Mouse (Mus musculus) heart, embryonic 13.5 days (tissue): ENCODE measurements around the gene Gm49403. TPM values are rescaled to one million over a fixed set of nuclear protein-coding genes. Genes with fewer than 3 reads are reported as not detected.

Experiments
- ATAC-seq: fragments of 200-750 bp; cut with Nextera tagmentation; 2 replicates; pipeline ENCODE4 v1.8.0; 2017; ENCODE audit warnings: moderate TSS enrichment; ENCODE audit not compliant: insufficient number of reproducible peaks, low FRiP score, low TSS enrichment; ENCODE audit errors: extremely low read depth
- H3K27ac ChIP-seq: fragments of 300-500 bp; sonication (generic); replicated peaks from 2 replicates; pipeline ENCODE4 v1.5.1; 2015; ENCODE audit warnings: moderate library complexity, mild to moderate bottlenecking, inconsistent platforms
- H3K27me3 ChIP-seq: fragments of 300-500 bp; sonication (generic); replicated peaks from 2 replicates; pipeline ENCODE4 v1.6.1; 2015; ENCODE audit warnings: mild to moderate bottlenecking, inconsistent platforms
- H3K36me3 ChIP-seq: fragments of 300-500 bp; sonication (generic); 2 replicates; pipeline ENCODE4 v1.6.1; 2015; ENCODE audit warnings: mild to moderate bottlenecking, inconsistent platforms
- H3K4me1 ChIP-seq: fragments of 300-500 bp; sonication (generic); 2 replicates; pipeline ENCODE4 v1.6.1; 2015; ENCODE audit warnings: inconsistent platforms
- H3K4me2 ChIP-seq: fragments of 300-500 bp; sonication (generic); 2 replicates; pipeline ENCODE4 v1.6.1; 2015; ENCODE audit warnings: inconsistent platforms, mild to moderate bottlenecking, moderate library complexity
- H3K4me3 ChIP-seq: fragments of 300-500 bp; sonication (generic); 2 replicates; pipeline ENCODE4 v1.5.1; 2015; ENCODE audit warnings: moderate library complexity, mild to moderate bottlenecking, inconsistent platforms
- H3K9ac ChIP-seq: fragments of 300-500 bp; sonication (generic); 2 replicates; pipeline ENCODE4 v1.6.1; 2015; ENCODE audit warnings: inconsistent platforms, mild to moderate bottlenecking, moderate library complexity
- H3K9me3 ChIP-seq: fragments of 300-500 bp; sonication (generic); 2 replicates; pipeline ENCODE4 v1.6.1; 2016; ENCODE audit warnings: inconsistent platforms
- WGBS: fragments of 180-500 bp; shearing (Covaris S2); methylation state at CpG from one replicate; pipeline ENCODE4 v1.1.7; 2015; ENCODE audit warnings: mixed read lengths; 5-methylcytosine and 5-hydroxymethylcytosine counted together
- polyA plus RNA-seq: library from polyadenylated mRNA; unstranded; fragments of >200 nt; fragmentation: Nextera tagmentation; extraction: Ambion mirVana; gene quantifications from 2 replicates; pipeline ENCODE4 v1.2.1, GENCODE M21; 2015

Gm49403 gene
- polyA plus RNA-seq, 1 experiment from 2014 or later, result not detected

GRCm38 (mm10) chr19:8920836-8921291 lies 37.1 kb downstream of the Gm49403 start:
- Histone ChIP-seq H3K27me3 (no peaks in the 10 kb centered on the region), H3K4me3 (peak overlapping the region; percentile 72), H3K36me3 (peaks cover 37% of the 10 kb centered on the region), H3K9ac (peak overlapping the region; percentile 91), H3K27ac (peak overlapping the region; percentile 89), H3K4me1 (peaks cover 15% of the 10 kb centered on the region), H3K9me3 (no peaks in the 10 kb centered on the region), H3K4me2 (peak overlapping the region; percentile 91)
- WGBS, result 1% methylated on average over 6 of the region's 6 CpGs
- ATAC-seq, result 0 out of 2 replicates have a peak, but pooled peaks have one; percentile 4

DNA sequence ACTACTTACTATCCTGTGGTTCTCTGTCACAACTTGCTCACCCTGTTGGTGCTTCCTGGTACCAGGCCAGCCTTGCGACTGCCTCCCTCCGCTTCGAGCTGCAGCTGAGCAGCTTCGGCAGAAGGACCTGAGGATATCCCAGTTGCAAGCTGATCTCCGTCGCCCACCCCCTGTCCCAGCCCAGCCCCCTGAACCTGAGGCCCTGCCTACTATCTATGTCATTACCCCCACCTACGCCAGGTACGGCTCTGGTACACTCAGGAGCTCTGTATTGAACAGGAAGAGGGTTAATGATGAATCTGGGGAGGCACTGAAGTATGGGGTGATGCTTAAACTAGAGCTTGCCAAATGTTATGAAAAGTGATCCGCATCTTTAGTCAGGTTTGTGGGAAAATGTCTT lies 38.0 kb downstream of the Gm49403 start:
- Histone ChIP-seq H3K36me3 (peaks cover 37% of the 10 kb centered on the region), H3K9ac (peak overlapping the region; percentile 91), H3K4me2 (peak overlapping the region; percentile 91), H3K27ac (no peak overlapping the region), H3K9me3 (no peaks in the 10 kb centered on the region), H3K27me3 (no peaks in the 10 kb centered on the region), H3K4me3 (peak overlapping the region; percentile 72), H3K4me1 (peaks cover 15% of the 10 kb centered on the region)
- ATAC-seq, result no peak
- 80% methylated on average over 9 of the region's 9 CpGs for WGBS

- ATAC-seq, result no peak
- H3K4me3 ChIP-seq, result no peak overlapping the region
- H3K4me2 ChIP-seq, result no peak overlapping the region
- WGBS, result 87% methylated on average over 2 of the region's 2 CpGs
- no peak overlapping the region for H3K9ac ChIP-seq
- no peaks in the 10 kb centered on the region for H3K27me3 ChIP-seq
- no peak overlapping the region for H3K27ac ChIP-seq
- H3K36me3 ChIP-seq, result peaks cover 50% of the 10 kb centered on the region
- peaks cover 23% of the 10 kb centered on the region for H3K4me1 ChIP-seq
- no peaks in the 10 kb centered on the region for H3K9me3 ChIP-seq
Observed at GRCm38 (mm10) chr19:8926766-8927165, 43.0 kb downstream of the Gm49403 start.

- Histone ChIP-seq H3K4me2 (no peak overlapping the region), H3K27ac (no peak overlapping the region), H3K27me3 (no peaks in the 10 kb centered on the region), H3K4me1 (peaks cover 21% of the 10 kb centered on the region), H3K9me3 (no peaks in the 10 kb centered on the region), H3K36me3 (peaks cover 49% of the 10 kb centered on the region), H3K9ac (no peak overlapping the region), H3K4me3 (no peak overlapping the region)
- no peak for ATAC-seq
- WGBS, result 77% methylated on average over 12 of the region's 12 CpGs
Observed at GRCm38 (mm10) chr19:8927891-8928525, 44.3 kb downstream of the Gm49403 start.

DNA sequence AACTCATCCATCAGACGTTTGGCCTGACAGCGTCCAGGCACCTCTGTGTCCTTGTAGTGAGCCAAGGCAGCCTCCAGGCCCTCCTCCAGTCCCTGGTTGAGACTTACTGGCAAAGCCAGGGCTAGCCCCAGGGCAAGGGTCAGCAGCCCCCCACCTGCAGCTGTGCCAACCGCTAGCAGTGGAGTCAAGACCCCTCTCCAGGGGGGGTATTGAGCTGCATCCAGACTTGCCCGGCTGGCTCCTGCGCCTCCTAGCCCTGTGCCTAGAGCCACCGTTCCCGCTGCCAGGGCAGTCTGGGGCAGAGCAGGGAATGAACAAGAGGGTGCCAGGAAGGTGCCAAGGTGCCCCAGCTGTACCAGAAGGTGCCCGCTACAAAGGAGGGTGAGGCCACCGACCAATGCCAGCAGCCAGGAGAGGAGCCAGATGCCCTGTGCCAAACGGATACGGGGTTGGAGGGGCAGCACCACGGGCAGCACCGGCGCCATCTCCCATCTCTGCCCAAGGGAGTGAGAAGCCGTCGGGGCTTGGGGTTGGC lies 45.0 kb downstream of the Gm49403 start:
- ATAC-seq, result no peak
- H3K9ac ChIP-seq, result peak overlapping the region; percentile 91

GRCm38 (mm10) chr19:8929224-8930088 lies 45.7 kb downstream of the Gm49403 start, which contains the start of the genes Rom1 and Eml3:
Gene Rom1 (minus strand): TSS chr19:8929356.
Gene Eml3 (plus strand): TSS chr19:8929552.
- Histone ChIP-seq H3K4me2 (peak within 1 kb of the TSS; percentile 87), H3K4me1 (peaks cover 21% of the 10 kb centered on the region), H3K36me3 (peaks cover 54% of the 10 kb centered on the region), H3K27me3 (no peaks in the 10 kb centered on the region), H3K9me3 (no peaks in the 10 kb centered on the region), H3K4me3 (peak within 1 kb of the TSS; percentile 89), H3K27ac (peak within 1 kb of the TSS; percentile 82), H3K9ac (peak within 1 kb of the TSS; percentile 91)
- peak; percentile 78 for ATAC-seq
- under 1% methylated on average over 71 of the region's 74 CpGs for WGBS

More for the DNA sequence above, 45.0 kb downstream of the Gm49403 start:
- Histone ChIP-seq H3K27me3 (no peaks in the 10 kb centered on the region), H3K4me3 (peak overlapping the region; percentile 89), H3K27ac (peak overlapping the region; percentile 82), H3K9me3 (no peaks in the 10 kb centered on the region), H3K4me1 (peaks cover 21% of the 10 kb centered on the region), H3K36me3 (peaks cover 50% of the 10 kb centered on the region), H3K4me2 (peak overlapping the region; percentile 87)
- WGBS, result 18% methylated on average over 16 of the region's 16 CpGs

DNA sequence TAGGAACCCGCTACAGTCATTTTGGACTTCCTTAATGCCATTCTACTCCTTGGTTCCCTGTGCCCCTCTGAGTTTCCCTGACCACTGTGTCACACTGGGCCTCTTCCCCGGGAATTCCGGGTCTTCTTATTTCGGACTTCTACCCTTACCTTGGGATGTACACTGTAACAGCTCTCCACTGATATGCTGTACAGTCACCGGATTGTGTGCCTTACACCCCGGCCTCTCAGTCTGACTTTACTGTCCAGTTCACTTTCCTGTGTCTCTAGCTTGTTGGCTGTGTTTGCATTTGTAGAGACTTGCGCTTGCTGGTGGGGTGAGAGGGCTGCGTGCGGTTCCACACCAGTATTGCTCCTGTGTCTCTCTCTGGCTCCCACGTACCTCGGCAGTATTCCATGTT lies 46.4 kb downstream of the Gm49403 start:
- no peak for ATAC-seq
- Histone ChIP-seq H3K9me3 (no peaks in the 10 kb centered on the region), H3K4me1 (peaks cover 21% of the 10 kb centered on the region), H3K27me3 (no peaks in the 10 kb centered on the region), H3K4me2 (peak overlapping the region; percentile 87), H3K27ac (peak overlapping the region; percentile 82), H3K9ac (peak overlapping the region; percentile 91), H3K4me3 (peak overlapping the region; percentile 89), H3K36me3 (peaks cover 60% of the 10 kb centered on the region)
- WGBS, result 6% methylated on average over 11 of the region's 11 CpGs

DNA sequence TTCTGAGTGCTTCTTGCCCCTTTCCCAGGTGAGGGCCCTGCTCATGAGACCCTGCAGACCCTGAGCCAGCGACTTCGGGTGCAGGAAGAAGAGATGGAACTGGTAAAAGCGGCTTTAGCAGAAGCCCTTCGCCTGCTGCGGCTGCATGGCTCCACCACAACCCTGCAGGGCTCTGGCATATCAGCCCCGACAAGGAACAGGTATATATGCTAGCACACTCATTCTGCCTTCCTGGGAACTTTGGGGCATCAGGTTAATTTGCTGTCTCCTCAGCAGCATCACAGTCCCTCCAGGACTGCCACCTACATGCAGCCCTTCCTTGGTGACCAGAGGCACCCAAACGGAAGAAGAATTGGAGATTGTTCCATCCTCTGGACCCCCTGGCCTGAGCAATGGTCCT lies 47.0 kb downstream of the Gm49403 start:
- no peak for ATAC-seq
- Histone ChIP-seq H3K4me3 (peak overlapping the region; percentile 89), H3K36me3 (peaks cover 60% of the 10 kb centered on the region), H3K4me1 (peaks cover 21% of the 10 kb centered on the region), H3K9ac (peak overlapping the region; percentile 91), H3K27me3 (no peaks in the 10 kb centered on the region), H3K27ac (no peak overlapping the region), H3K9me3 (no peaks in the 10 kb centered on the region), H3K4me2 (peak overlapping the region; percentile 87)
- WGBS, result 74% methylated on average over 7 of the region's 7 CpGs

DNA sequence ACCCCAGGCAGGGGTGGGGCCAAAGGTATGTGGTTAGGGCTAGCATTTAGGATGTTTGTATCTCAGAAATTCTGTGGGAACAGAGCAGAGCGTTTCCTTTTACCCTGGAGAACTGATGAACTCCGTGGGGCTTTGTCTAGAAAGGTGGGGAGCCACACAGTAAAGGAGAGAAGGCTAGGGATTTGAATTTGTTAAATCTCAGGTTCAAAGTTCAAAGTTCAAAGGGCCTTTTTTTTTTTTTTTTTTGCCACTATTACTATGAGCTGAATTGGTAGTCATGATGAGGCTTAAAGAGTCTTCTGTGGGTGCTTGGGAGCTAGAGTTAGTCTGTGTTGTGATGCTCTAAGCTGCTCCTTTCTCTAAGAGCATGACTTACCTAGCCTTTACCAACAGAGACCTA lies 53.0 kb downstream of the Gm49403 start:
- H3K4me1 ChIP-seq, result peaks cover 9% of the 10 kb centered on the region
- H3K9ac ChIP-seq, result no peak overlapping the region
- ATAC-seq, result no peak
- 78% methylated on average over 2 of the region's 2 CpGs for WGBS
- H3K4me2 ChIP-seq, result no peak overlapping the region
- peaks cover 69% of the 10 kb centered on the region for H3K36me3 ChIP-seq
- H3K4me3 ChIP-seq, result no peak overlapping the region
- no peak overlapping the region for H3K27ac ChIP-seq
- H3K9me3 ChIP-seq, result no peaks in the 10 kb centered on the region
- no peaks in the 10 kb centered on the region for H3K27me3 ChIP-seq
